Mouse (Mus musculus): ENCODE measurements around the gene Hmg20b. TPM values are rescaled to one million over a fixed set of nuclear protein-coding genes. Genes with fewer than 3 reads are reported as not detected.

Hmg20b gene
- polyA plus RNA-seq, 1 experiment from 2014 or later: 118 TPM

- ChIA-PET CTCF (interaction anchor here (0.9 to 2.6 kb wide), 6 partner anchors 15 to 96 kb away, joined by 3 to 12 read pairs (median 4); partner anchors contain the start of genes Pip5k1c and Tjp3), POLR2A (interaction anchor here (1.9 kb wide), 1 partner anchor 27 kb away, joined by 8 read pairs; the partner anchor contains the start of gene Pip5k1c)
- no peak for DNase-seq (ENCODE audit: low read depth, low spot score)
- no peak for ATAC-seq
- in situ Hi-C loops (cut with MboI; ENCODE audit: low pct_unique_long_range_greater_than_20kb): no loop called here
- TF ChIP-seq CTCF (IDR thresholded peaks at IDR 0.05): no peak
- H3K27me3 ChIP-seq: no peaks in the 10 kb centered on the region
These were observed 30.3 kb downstream of the Hmg20b start for GRCm38 (mm10) chr10:81319741-81320549.

DNA sequence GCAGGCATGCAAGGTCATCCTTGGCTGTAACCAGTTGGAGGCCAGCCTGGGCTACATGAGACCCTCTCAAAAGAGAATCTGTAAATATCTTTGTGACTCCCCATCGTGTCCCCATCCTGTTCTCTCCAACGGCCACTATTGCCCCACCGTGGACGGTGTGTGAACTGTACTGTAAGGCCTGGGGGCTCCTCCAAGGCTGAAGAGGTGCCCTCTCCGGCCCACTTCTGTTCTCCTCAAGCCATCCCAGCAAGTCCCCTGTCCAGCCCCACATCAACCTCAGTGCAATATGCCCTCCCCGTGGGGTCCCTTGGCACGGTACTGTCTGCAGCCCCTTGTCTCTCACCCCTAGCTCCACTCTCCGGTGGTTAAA is 31.0 kb downstream of the Hmg20b start:
- ChIA-PET POLR2A (interaction anchor here (1.9 kb wide), 1 partner anchor 26 kb away, joined by 8 read pairs; the partner anchor contains the start of gene Pip5k1c), CTCF (interaction anchor here (0.9 to 2.6 kb wide), 3 partner anchors 26 to 79 kb away, joined by 3 to 12 read pairs (median 3); partner anchors contain the start of genes Pip5k1c and Tjp3)
- ATAC-seq (no peak), DNase-seq (ENCODE audit: low read depth, low spot score) (no peak)
- in situ Hi-C loops (cut with MboI; ENCODE audit: low pct_unique_long_range_greater_than_20kb): no loop called here
- no peak for TF ChIP-seq CTCF (IDR thresholded peaks at IDR 0.05)
- no peaks in the 10 kb centered on the region for H3K27me3 ChIP-seq

GRCm38 (mm10) chr10:81318589-81319329 is 31.5 kb downstream of the Hmg20b start:
- DNase-seq (ENCODE audit: low read depth, low spot score): no peak
- ChIA-PET CTCF (interaction anchor here (0.9 to 2.6 kb wide), 5 partner anchors 14 to 78 kb away, joined by 3 to 12 read pairs (median 5); partner anchors contain the start of gene Pip5k1c), POLR2A (no interaction called here)
- TF ChIP-seq CTCF (IDR thresholded peaks at IDR 0.05): no peak
- no peaks in the 10 kb centered on the region for H3K27me3 ChIP-seq
- in situ Hi-C loops (cut with MboI; ENCODE audit: low pct_unique_long_range_greater_than_20kb): no loop called here
- ATAC-seq: no peak

- H3K27me3 ChIP-seq: no peaks in the 10 kb centered on the region
- DNase-seq (ENCODE audit: low read depth, low spot score): no peak
- in situ Hi-C loops (cut with MboI; ENCODE audit: low pct_unique_long_range_greater_than_20kb): no loop called here
- CTCF ChIA-PET: interaction anchor here (1.5 to 2.0 kb wide), 2 partner anchors 12 to 25 kb away, joined by 5 to 11 read pairs; partner anchors contain the start of gene Pip5k1c
- TF ChIP-seq CTCF (IDR thresholded peaks at IDR 0.05): no peak
- POLR2A ChIA-PET: no interaction called here
- ATAC-seq: no peak
These were observed 33.0 kb downstream of the Hmg20b start for GRCm38 (mm10) chr10:81317273-81317672.

DNA sequence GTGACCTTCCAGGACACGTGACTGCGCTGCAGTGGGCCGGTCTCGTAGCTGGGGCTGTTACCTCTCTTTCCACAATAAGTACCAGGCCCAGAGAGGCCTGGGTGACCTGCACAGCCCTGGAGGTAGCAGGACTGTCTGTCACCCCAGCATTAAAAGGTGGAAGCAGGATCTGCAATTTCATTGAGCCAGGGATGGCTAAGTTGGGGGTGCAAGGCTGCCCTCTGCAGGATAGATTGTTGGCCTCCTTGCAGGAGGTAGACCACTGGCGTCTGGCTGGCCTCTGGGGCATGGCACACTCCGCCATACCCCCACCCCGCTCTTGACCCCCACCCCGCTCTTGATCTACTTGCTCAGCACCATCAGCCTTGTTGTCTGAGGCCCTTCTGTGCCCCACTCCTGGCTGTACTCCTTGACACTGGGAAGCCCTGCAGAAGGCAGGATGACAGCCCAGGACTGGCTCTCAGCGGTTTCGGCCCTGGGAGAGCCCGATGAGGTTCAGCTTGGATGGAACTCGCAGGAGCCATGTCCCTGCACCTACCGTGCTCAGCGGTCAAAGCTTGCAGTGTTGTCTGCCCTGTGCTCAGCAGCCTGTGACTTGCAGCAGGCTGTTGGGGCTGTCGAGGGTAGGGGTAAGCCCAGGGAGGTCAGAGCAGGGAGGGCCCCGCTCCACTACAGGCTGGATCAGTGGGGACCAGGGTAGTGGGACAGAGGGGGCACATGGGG is 33.8 kb downstream of the Hmg20b start:
- CTCF ChIA-PET: interaction anchor here (1.0 to 2.0 kb wide), 2 partner anchors 12 to 24 kb away, joined by 5 to 11 read pairs; partner anchors contain the start of gene Pip5k1c
- DNase-seq (ENCODE audit: low read depth, low spot score) (no peak), ATAC-seq (no peak)
- in situ Hi-C loops (cut with MboI; ENCODE audit: low pct_unique_long_range_greater_than_20kb): no loop called here
- no peaks in the 10 kb centered on the region for H3K27me3 ChIP-seq
- TF ChIP-seq CTCF (IDR thresholded peaks at IDR 0.05): no peak
- POLR2A ChIA-PET: no interaction called here

DNA sequence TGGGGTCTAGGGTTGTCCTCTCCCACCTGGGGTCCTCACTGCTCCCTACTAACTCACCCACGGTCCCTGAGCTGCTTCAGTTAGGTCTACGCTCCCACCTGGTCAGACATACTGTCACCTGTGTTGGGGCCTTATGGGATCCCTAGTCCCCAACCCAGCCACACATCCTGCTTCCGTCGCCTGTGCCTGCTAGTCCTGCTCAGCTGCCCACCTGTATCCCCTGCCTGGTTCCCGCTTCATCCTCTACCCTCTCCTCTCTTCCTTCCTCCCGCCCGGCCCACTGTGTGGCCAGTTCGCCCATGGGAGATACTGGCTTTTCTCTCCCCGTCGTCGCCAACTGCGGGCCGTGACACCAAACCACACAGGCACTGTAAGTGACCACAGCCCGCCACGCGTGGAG is 34.7 kb downstream of the Hmg20b start:
- no peak for ATAC-seq
- in situ Hi-C loops (cut with MboI; ENCODE audit: low pct_unique_long_range_greater_than_20kb): no loop called here
- ChIA-PET POLR2A (interaction anchor here (0.6 kb wide), 1 partner anchor 80 kb away, joined by 5 read pairs; no protein-coding TSS in a partner anchor), CTCF (interaction anchor here (1.0 kb wide), 1 partner anchor 11 kb away, joined by 5 read pairs; no protein-coding TSS in a partner anchor)
- H3K27me3 ChIP-seq: no peaks in the 10 kb centered on the region
- no peak for TF ChIP-seq CTCF (IDR thresholded peaks at IDR 0.05)
- DNase-seq (ENCODE audit: low read depth, low spot score): no peak

DNA sequence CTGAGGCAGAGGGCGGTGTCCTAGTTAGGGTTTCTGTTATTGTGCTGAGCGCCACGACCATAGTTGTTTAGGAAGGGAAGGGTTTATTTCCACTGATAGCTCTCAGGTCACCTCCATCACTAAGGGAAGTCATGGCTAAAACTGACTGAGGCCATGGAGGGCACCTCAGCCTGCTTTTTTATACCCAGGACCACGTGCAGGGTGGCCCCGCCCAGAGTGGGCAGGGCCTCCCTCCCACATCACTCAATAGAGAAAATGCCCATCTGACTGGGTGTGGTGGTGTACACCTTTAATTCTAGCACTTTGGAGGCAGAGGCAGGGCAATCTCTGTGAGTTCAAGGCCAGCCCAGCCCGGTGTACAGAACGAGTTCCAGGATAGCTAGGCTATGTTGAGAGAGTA is 36.1 kb downstream of the Hmg20b start:
- no peak for TF ChIP-seq CTCF (IDR thresholded peaks at IDR 0.05)
- DNase-seq (ENCODE audit: low read depth, low spot score): no peak
- CTCF ChIA-PET: no interaction called here
- no peak for ATAC-seq
- in situ Hi-C loops (cut with MboI; ENCODE audit: low pct_unique_long_range_greater_than_20kb): no loop called here
- POLR2A ChIA-PET: no interaction called here
- no peaks in the 10 kb centered on the region for H3K27me3 ChIP-seq

GRCm38 (mm10) chr10:81313581-81313980 is 36.7 kb downstream of the Hmg20b start:
- no peak for TF ChIP-seq CTCF (IDR thresholded peaks at IDR 0.05)
- H3K27me3 ChIP-seq: no peaks in the 10 kb centered on the region
- in situ Hi-C loops (cut with MboI; ENCODE audit: low pct_unique_long_range_greater_than_20kb): no loop called here
- DNase-seq (ENCODE audit: low read depth, low spot score): no peak
- no peak for ATAC-seq
- ChIA-PET CTCF (no interaction called here), POLR2A (no interaction called here)

DNA sequence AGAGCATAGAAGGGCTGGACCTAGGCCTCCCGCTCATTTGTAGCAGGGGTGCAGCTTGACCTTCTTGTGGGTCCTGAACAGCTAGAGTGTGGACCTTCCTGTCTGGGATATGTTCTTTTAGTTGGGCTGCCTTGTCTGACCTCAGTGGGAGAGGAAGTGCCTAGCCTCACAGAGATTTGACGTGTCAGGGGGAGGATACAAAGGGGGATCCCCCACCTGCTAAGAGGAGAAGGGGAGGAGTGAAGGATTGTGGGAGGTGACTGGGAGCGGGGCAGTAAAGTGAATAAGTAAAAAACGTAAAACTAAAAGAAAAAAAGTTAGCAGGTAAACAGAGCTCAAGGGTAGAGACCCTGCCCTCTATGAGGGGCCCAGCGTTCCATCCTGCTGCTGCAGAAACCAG is 40.7 kb downstream of the Hmg20b start:
- in situ Hi-C loops (cut with MboI; ENCODE audit: low pct_unique_long_range_greater_than_20kb): no loop called here
- no peaks in the 10 kb centered on the region for H3K27me3 ChIP-seq
- TF ChIP-seq CTCF (IDR thresholded peaks at IDR 0.05): no peak
- CTCF ChIA-PET: no interaction called here
- DNase-seq (ENCODE audit: low read depth, low spot score) (no peak), ATAC-seq (no peak)
- POLR2A ChIA-PET: interaction anchor here (0.7 kb wide), 1 partner anchor 11 kb away, joined by 3 read pairs; no protein-coding TSS in a partner anchor
